Mouse (Mus musculus): Measurements from ENCODE around the gene Olfr1394.

- TF ChIP-seq CTCF (conservative IDR thresholded peaks at IDR 0.05; ENCODE audit: insufficient read depth, insufficient read length, low read depth, low read length) (no peak), POLR2A (IDR thresholded peaks at IDR 0.05; ENCODE audit: low read depth, low read length) (no peak)
These were observed 47.9 kb downstream of the Olfr1394 start for GRCm38 (mm10) chr11:49202071-49202470.
